Mouse (Mus musculus) kidney, postnatal 10 days (tissue): ENCODE data around the gene Tmem82.

Experiments
- DNase-seq: peaks from one replicate; pipeline ENCODE4 v3.0.0; 2021; ENCODE audit warnings: mixed read lengths

The Tmem82 gene

GRCm38 (mm10) chr4:141605861-141606260, 12.6 kb downstream of the Tmem82 start, which contains the start of gene Fblim1:
TSS of gene Fblim1 (minus strand) at chr4:141606096.
- peak; percentile 60 for DNase-seq

GRCm38 (mm10) chr4:141605421-141605820, 13.0 kb downstream of the Tmem82 start:
- DNase-seq: no peak

GRCm38 (mm10) chr4:141604493-141604892, 13.9 kb downstream of the Tmem82 start:
- peak; percentile 89 for DNase-seq

DNA sequence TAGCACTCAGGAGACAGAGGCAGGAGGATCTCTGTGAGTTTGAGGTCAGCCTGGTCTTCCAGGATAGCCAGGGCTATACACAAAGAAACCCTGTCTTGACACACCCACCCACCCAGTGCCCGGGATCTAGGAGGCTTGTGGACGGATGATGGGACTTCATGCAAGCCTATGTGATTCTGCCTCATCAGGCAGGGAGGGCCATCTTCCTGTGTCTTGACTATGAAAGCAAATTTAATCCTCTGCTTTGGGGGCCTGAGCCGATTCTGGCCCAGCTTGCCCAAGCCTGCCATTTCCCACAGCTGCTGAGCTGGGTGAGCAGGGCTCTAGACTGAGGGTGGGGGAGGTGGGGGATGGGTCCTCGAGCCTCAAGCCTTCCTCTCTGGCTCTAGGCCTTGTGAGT, 14.5 kb downstream of the Tmem82 start:
- DNase-seq: peak; percentile 32

GRCm38 (mm10) chr4:141602523-141603223, 15.8 kb downstream of the Tmem82 start:
- peak; percentile 62 for DNase-seq

- peak; percentile 60 for DNase-seq
Observed at GRCm38 (mm10) chr4:141601148-141601862, 17.1 kb downstream of the Tmem82 start.

- DNase-seq: no peak
Observed at GRCm38 (mm10) chr4:141600364-141600763, 18.1 kb downstream of the Tmem82 start.

DNA sequence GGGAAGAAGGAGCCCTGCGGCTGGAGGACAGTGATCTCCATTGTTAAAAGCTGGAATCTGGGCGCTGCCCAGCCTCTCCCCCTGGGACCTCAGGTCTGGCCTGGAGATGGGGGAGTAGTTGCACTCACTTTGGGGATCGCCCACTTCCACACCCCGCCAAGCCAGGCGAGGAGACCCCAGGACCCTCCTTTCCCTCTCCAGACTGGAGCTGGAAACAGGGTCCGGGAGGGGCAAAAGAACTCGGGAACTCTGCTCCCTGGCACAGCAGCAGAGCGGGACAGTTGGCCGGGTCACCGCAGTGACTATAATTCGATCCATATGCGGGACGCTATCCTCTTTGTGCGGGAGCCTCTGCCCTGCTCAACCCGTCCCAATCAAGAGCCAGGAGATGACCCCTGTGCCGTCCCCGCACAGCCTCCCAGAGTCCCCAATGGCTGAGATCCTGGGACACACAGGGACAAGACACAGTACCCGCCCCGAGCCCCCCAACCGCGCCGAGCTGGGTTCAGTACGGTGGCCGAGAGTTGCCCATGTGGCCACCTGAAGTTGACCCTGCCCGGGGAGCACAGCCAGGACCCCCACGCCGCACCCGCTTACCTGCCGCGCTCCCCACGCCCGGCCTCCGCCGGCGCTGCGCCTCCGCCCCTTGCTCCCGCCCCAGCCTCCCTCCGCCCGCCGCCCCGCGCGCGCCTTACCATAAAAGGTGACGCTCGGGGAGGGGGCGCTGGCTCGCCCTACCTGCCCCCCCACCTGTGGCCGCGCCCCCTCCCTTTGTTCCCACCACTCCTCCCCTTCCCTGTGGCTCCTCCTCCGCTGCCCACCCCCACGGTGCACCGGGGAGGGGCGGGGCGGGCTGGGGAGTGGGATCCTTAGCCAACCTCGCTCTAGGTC, 18.9 kb downstream of the Tmem82 start:
- peak; percentile 76 for DNase-seq

- DNase-seq: no peak
Observed at GRCm38 (mm10) chr4:141598894-141599250, 19.6 kb downstream of the Tmem82 start.

DNA sequence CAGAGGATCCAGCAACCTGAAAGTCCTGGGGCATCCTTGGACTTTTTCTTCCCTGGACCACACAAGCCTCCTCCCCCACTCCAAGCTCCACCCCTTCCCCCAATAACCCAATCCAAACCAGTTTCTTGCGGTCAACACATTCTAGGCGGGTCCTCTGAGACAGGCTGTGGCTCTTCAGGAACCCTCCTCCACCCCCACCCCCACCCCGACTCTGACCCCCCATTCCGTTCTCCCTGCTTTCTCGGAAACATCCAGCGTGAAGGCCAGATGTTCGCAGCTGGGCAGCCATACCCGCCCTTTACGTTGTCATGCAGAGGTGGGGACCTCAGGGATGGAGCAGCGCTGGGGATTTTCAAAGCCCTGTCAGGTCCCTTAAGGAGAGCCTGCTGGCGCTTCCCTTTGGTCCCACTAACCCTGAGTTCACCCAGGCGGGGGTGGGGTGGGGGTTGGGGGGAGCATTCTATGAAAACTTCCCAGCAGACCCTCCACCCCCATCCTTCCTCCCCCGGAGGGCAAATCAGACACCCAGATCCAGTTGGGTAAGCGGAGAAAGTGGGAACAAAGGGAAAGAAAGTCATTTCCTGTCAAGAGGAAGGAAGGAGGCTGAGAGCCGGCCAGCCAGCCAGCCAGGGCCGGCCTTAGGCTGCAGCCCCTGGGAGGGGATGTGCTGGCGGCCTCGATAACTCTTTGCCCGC, 20.1 kb downstream of the Tmem82 start:
- peak; percentile 91 for DNase-seq

GRCm38 (mm10) chr4:141596700-141597328, 21.6 kb downstream of the Tmem82 start:
- DNase-seq: no peak

DNA sequence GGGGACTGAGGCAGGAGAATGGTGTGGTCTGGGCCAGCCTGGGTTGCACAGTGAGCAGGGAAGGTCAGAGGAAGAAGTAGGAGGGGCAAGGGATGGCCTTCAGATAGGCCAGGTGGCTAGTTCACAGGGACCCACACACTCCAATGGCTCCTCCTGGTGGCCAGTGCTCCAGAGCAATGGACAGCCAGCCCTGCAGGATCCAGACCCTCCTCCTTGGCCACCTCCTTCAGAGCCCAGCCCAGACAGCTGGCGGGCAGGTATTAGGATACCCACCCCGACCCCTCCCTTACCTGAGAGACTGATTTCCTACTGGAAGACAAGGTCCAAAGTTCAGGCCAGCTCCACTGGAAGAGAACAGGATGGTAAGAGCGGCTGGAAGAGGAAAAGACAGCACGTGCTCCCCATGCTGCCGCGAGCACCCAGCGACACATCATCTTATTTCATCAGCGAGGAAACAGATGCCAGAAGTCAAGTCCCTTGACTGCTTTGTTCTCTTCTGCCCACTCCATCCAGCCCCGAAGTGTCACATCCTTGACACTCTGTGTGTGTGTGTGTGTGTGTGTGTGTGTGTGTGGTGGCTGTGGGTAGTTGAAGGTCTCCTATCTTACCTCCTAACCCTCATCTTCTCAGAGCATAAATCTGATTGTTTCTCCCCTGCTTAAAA, 22.7 kb downstream of the Tmem82 start:
- peak; percentile 77 for DNase-seq

DNA sequence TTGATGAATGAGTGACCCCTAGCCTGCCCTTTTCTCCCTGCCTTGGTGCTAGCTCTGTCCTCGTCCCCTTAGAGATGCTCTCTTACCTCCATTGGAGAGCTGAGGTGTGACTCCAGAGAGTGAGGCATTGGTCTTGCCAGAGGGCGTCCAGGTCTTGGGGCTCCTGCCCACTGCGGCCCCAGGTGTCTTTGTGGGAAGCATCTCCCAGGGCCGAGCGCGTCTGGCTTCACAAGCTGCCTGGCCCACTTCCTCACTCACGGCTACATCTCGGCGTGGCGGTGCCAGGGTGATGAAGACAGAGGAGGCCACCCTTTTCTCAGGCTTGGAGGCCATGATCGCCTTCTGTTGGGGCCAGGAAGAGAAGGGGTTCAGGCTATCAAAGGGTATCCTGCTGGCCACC, 23.3 kb downstream of the Tmem82 start:
- DNase-seq: no peak

DNA sequence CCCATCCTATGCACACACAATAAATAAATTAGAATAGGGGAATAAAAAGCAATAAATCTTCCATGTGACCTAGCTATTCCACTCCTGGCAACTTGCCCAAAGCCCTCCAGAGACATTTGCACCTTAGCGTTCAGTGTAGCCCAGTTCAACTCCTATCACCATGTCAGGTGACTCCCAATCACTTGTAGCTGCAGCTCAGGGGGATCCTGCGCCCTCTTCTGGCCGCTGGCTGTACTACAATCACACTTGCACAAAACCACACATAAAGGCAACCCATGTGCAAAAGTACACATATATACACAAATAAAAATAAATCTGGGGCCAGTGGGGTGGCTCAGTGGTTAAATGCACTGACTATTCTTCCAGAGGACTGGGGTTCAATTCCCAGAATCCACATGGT, 26.9 kb downstream of the Tmem82 start:
- DNase-seq: peak; percentile 63

- DNase-seq: no peak
Observed at GRCm38 (mm10) chr4:141583919-141584318, 34.5 kb downstream of the Tmem82 start.

- peak; percentile 34 for DNase-seq
Observed at GRCm38 (mm10) chr4:141581051-141581450, 37.4 kb downstream of the Tmem82 start.

GRCm38 (mm10) chr4:141578833-141579232, 39.6 kb downstream of the Tmem82 start:
- no peak for DNase-seq

DNA sequence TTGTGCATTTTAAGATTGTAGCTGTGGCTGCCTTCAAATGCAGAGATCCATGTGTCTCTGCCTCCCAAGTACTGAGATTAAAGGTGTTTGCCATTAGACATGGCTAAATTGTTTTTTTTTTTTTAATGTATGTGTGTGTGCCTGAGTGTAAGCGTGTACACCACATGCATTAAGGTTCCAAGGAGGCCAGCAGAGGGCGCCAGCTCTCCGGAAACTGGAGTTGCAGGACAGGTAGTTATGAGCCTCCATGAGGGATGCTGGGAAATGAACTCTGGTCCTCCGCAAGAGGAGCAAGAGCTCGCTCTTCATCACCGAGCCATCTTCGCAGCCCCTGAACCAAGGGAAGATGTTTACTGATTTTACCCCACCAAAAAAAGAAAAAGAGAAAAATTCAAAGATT, 41.6 kb downstream of the Tmem82 start:
- DNase-seq: no peak

GRCm38 (mm10) chr4:141576404-141576803, 42.0 kb downstream of the Tmem82 start:
- DNase-seq: no peak

GRCm38 (mm10) chr4:141574789-141575702, 43.4 kb downstream of the Tmem82 start:
- peak; percentile 94 for DNase-seq
